Mouse (Mus musculus) brain, embryonic 14.5 days (tissue): ENCODE data around the gene Pkdcc.

Experiments used
- CTCF ChIP-seq: fragments of 200-500 bp; IDR thresholded peaks from 2 replicates; pipeline ENCODE4 v1.5.1; 2012; ENCODE audit warnings: inconsistent platforms, mild to moderate bottlenecking, moderate library complexity, borderline replicate concordance; ENCODE audit not compliant: insufficient read depth, insufficient read length; ENCODE audit errors: extremely low read depth
- POLR2A ChIP-seq: fragments of 200-500 bp; IDR thresholded peaks from 2 replicates; pipeline ENCODE4 v1.6.1; 2012; ENCODE audit warnings: mild to moderate bottlenecking, inconsistent platforms, borderline replicate concordance; ENCODE audit not compliant: poor library complexity, insufficient read depth, insufficient read length, severe bottlenecking; ENCODE audit errors: extremely low read depth

- TF ChIP-seq POLR2A (no peak), CTCF (no peak)
These were observed 1.3 kb downstream of the Pkdcc start for GRCm38 (mm10) chr17:83216251-83216919.
